Mouse (Mus musculus) CH12.LX (cell line): Measurements from ENCODE around the gene Hacd4. TPM values are rescaled to one million over a fixed set of nuclear protein-coding genes. Genes with fewer than 3 reads are reported as not detected.

Experiments used
- DNase-seq: peaks from one replicate; pipeline ENCODE4 v3.0.0-alpha.2; 2013; ENCODE audit errors: extremely low read depth
- H3K27ac ChIP-seq: 2 replicates; pipeline ENCODE4 v1.5.1; 2012; ENCODE audit warnings: low read depth, mild to moderate bottlenecking, control low read depth, moderate library complexity; ENCODE audit not compliant: insufficient read depth
- H3K27me3 ChIP-seq: replicated peaks from 2 replicates; pipeline ENCODE3; 2012; ENCODE audit warnings: inconsistent platforms
- H3K36me3 ChIP-seq, 2 experiments: replicated peaks in 1 of 2; 2 replicates each; pipeline versions ENCODE3 to v1.6.1; 2012; ENCODE audit warnings: inconsistent platforms in 1 of 2, low read length in 1 of 2, mild to moderate bottlenecking in 1 of 2, mixed read lengths in 1 of 2, moderate library complexity in 1 of 2; ENCODE audit not compliant: control insufficient read depth in 1 of 2, insufficient read depth in 1 of 2
- H3K4me1 ChIP-seq, 2 experiments: 2 replicates each; pipeline ENCODE4 v1.6.1; 2012; ENCODE audit warnings: inconsistent platforms in 1 of 2, moderate library complexity in 1 of 2; ENCODE audit not compliant: insufficient read depth in 2 of 2, control insufficient read depth in 1 of 2
- H3K4me2 ChIP-seq: 2 replicates; pipeline ENCODE4 v1.6.1; 2012; ENCODE audit warnings: low read depth, mild to moderate bottlenecking, control low read depth; ENCODE audit not compliant: poor library complexity, insufficient read depth, severe bottlenecking
- H3K4me3 ChIP-seq, 3 experiments: fragments of 150-350 bp in 1 of 3; sonication (generic) in 1 of 3; replicated peaks in 1 of 3; 2 replicates each; pipeline versions ENCODE3 to v1.5.1; 2011 to 2012; ENCODE audit warnings: low read depth in 2 of 3, low read length in 2 of 3, mild to moderate bottlenecking in 2 of 3, moderate library complexity in 2 of 3, control low read depth in 1 of 3, improper control_type of control experiment in 1 of 3, inconsistent platforms in 1 of 3, mixed read lengths in 1 of 3; ENCODE audit not compliant: poor library complexity in 1 of 3
- H3K79me2 ChIP-seq: replicated peaks from 2 replicates; pipeline ENCODE4 v1.6.1; 2012; ENCODE audit warnings: mild to moderate bottlenecking, moderate library complexity; ENCODE audit not compliant: control insufficient read depth, poor library complexity, insufficient read depth, severe bottlenecking; ENCODE audit errors: extremely low read depth
- H3K9ac ChIP-seq: 2 replicates; pipeline ENCODE4 v1.6.1; 2012; ENCODE audit warnings: low read depth, mild to moderate bottlenecking, control low read depth, moderate library complexity; ENCODE audit not compliant: insufficient read depth
- H3K9me3 ChIP-seq: replicated peaks from 2 replicates; pipeline ENCODE3; 2012; ENCODE audit warnings: low read length, inconsistent platforms, mixed read lengths
- CHD1 ChIP-seq: IDR thresholded peaks from 2 replicates; pipeline ENCODE4 v1.6.1; 2012; ENCODE audit warnings: low read depth, low read length, improper control_type of control experiment, inconsistent platforms
- ELF1 ChIP-seq: IDR thresholded peaks from 2 replicates; pipeline ENCODE4 v1.6.1; 2014; ENCODE audit warnings: low read depth, mild to moderate bottlenecking, inconsistent platforms, low read length, improper control_type of control experiment
- ETS1 ChIP-seq: conservative IDR thresholded peaks from 2 replicates; pipeline ENCODE4 v1.6.1; 2012; ENCODE audit warnings: low read depth, mild to moderate bottlenecking, inconsistent platforms, low read length, improper control_type of control experiment, moderate library complexity
- GABPA ChIP-seq: IDR thresholded peaks from 2 replicates; pipeline ENCODE4 v1.6.1; 2012; ENCODE audit warnings: low read depth, low read length, improper control_type of control experiment, inconsistent platforms; ENCODE audit not compliant: insufficient replicate concordance
- IRF4 ChIP-seq: IDR thresholded peaks from 2 replicates; pipeline ENCODE4 v1.6.1; 2014; ENCODE audit warnings: low read depth, mild to moderate bottlenecking, inconsistent platforms, low read length, improper control_type of control experiment
- JUN ChIP-seq: IDR thresholded peaks from 2 replicates; pipeline ENCODE4 v1.6.1; 2011; ENCODE audit warnings: low read depth, mild to moderate bottlenecking, low read length, improper control_type of control experiment, moderate library complexity; ENCODE audit not compliant: insufficient read depth
- JUND ChIP-seq: conservative IDR thresholded peaks from 2 replicates; pipeline ENCODE4 v1.6.1; 2011; ENCODE audit warnings: low read depth, low read length, improper control_type of control experiment
- KAT2A ChIP-seq: IDR thresholded peaks from 2 replicates; pipeline ENCODE4 v1.6.1; 2012; ENCODE audit warnings: low read length, improper control_type of control experiment, inconsistent platforms; ENCODE audit not compliant: insufficient replicate concordance
- MAX ChIP-seq: IDR thresholded peaks from 2 replicates; pipeline ENCODE4 v1.6.1; 2011; ENCODE audit warnings: low read length, improper control_type of control experiment
- MAZ ChIP-seq: IDR thresholded peaks from 2 replicates; pipeline ENCODE4 v1.6.1; 2012; ENCODE audit warnings: low read depth, mild to moderate bottlenecking, inconsistent platforms, low read length, improper control_type of control experiment, moderate library complexity
- MEF2A ChIP-seq: IDR thresholded peaks from 2 replicates; pipeline ENCODE4 v1.6.1; 2014; ENCODE audit warnings: low read depth, mild to moderate bottlenecking, inconsistent platforms, low read length, improper control_type of control experiment, borderline replicate concordance
- NELFE ChIP-seq: IDR thresholded peaks from 2 replicates; pipeline ENCODE4 v1.6.1; 2011; ENCODE audit warnings: low read depth, low read length, improper control_type of control experiment
- NRF1 ChIP-seq: IDR thresholded peaks from 2 replicates; pipeline ENCODE4 v1.6.1; 2014; ENCODE audit warnings: low read depth, mild to moderate bottlenecking, inconsistent platforms, low read length, improper control_type of control experiment, moderate library complexity
- PAX5 ChIP-seq: IDR thresholded peaks from 2 replicates; pipeline ENCODE4 v1.6.1; 2012; ENCODE audit warnings: low read length, inconsistent platforms, mixed read lengths
- POLR2AphosphoS2 ChIP-seq: IDR thresholded peaks from 2 replicates; pipeline ENCODE4 v1.6.1; 2011; ENCODE audit warnings: low read depth, low read length, improper control_type of control experiment
- RCOR1 ChIP-seq: conservative IDR thresholded peaks from 2 replicates; pipeline ENCODE4 v1.6.1; 2012; ENCODE audit warnings: low read depth, mild to moderate bottlenecking, inconsistent platforms, low read length, improper control_type of control experiment
- SMC3 ChIP-seq: IDR thresholded peaks from 2 replicates; pipeline ENCODE4 v1.6.1; 2011; ENCODE audit warnings: low read depth, low read length, improper control_type of control experiment
- TBP ChIP-seq: conservative IDR thresholded peaks from 2 replicates; pipeline ENCODE4 v1.6.1; 2011; ENCODE audit warnings: low read depth, low read length, improper control_type of control experiment
- UBTF ChIP-seq: IDR thresholded peaks from 2 replicates; pipeline ENCODE4 v1.6.1; 2012; ENCODE audit warnings: low read depth, mild to moderate bottlenecking, inconsistent platforms, low read length, improper control_type of control experiment, moderate library complexity
- USF2 ChIP-seq: conservative IDR thresholded peaks from 2 replicates; pipeline ENCODE4 v1.6.1; 2011; ENCODE audit warnings: low read depth, low read length, improper control_type of control experiment
- ZC3H11A ChIP-seq: IDR thresholded peaks from 2 replicates; pipeline ENCODE4 v1.6.1; 2012; ENCODE audit warnings: low read depth, mild to moderate bottlenecking, inconsistent platforms, low read length, improper control_type of control experiment
- ZMIZ1 ChIP-seq: IDR thresholded peaks from 2 replicates; pipeline ENCODE4 v1.6.1; 2012; ENCODE audit warnings: low read depth, mild to moderate bottlenecking, inconsistent platforms, low read length, improper control_type of control experiment
- ZNF384 ChIP-seq: IDR thresholded peaks from 2 replicates; pipeline ENCODE4 v1.6.1; 2012; ENCODE audit warnings: low read depth, low read length, improper control_type of control experiment, inconsistent platforms
- dilution Hi-C: fragments of 300-500 bp; cut with MboI; formaldehyde crosslinking; loops from 2 replicates; pipeline ENCODE4 v1.14.3; 2020; ENCODE audit warnings: low sequenced_read_pairs; ENCODE audit not compliant: extremely low pct_unique_long_range_greater_than_20kb, extremely low pct_ligation_motif_present
- in situ Hi-C: fragments of 300-500 bp; cut with MboI; formaldehyde crosslinking; loops from 3 replicates; pipeline ENCODE4 v1.14.3; 2019; ENCODE audit warnings: low sequenced_read_pairs, low pct_ligation_motif_present, low pct_unique_long_range_greater_than_20kb, mixed read lengths
- polyA plus RNA-seq: library from polyadenylated mRNA; unstranded; fragments of >175 nt; gene quantifications from 2 replicates; pipeline ENCODE4 v1.2.1, GENCODE M21; 2012; ENCODE audit warnings: low read depth; ENCODE audit not compliant: insufficient read length
- total RNA-seq, 2 experiments: library from RNA; depleted of rRNA; stranded (reverse); fragments of 300-350 nt in 1 of 2; fragments of >200 nt in 1 of 2; gene quantifications; 2 replicates each; pipeline ENCODE4 v1.2.3; 2012 to 2014

Hacd4 gene
- total and polyA plus RNA-seq, 3 experiments: 0.17 TPM; not detected in 2

GRCm38 (mm10) chr4:88369951-88370350 lies 68.8 kb downstream of the Hacd4 start:
- Histone ChIP-seq H3K4me1 (no peaks in the 10 kb centered on the region), H3K36me3 (peaks cover 0 to 24% of the 10 kb centered on the region in 2 experiments), H3K9me3 (no peaks in the 10 kb centered on the region), H3K4me2 (no peak overlapping the region), H3K9ac (no peak overlapping the region), H3K27me3 (no peaks in the 10 kb centered on the region), H3K27ac (no peak overlapping the region), H3K4me3 (no peak overlapping the region), H3K79me2 (no peaks in the 10 kb centered on the region)
- DNase-seq: no peak
- dilution Hi-C loops: no loop called here
- TF ChIP-seq MEF2A (no peak), ZNF384 (no peak), KAT2A (no peak)
- in situ Hi-C loops: loop anchor here (25.0 kb wide), 1 partner anchor 167 kb away; no protein-coding TSS in a partner anchor

- no peak overlapping the region for H3K4me3 ChIP-seq
- H3K4me2 ChIP-seq: no peak overlapping the region
- dilution Hi-C loops (no loop called here), in situ Hi-C loops (loop anchor here (25.0 kb wide), 1 partner anchor 180 kb away; no protein-coding TSS in a partner anchor)
- H3K9me3 ChIP-seq: no peaks in the 10 kb centered on the region
- no peaks in the 10 kb centered on the region for H3K27me3 ChIP-seq
- no peak overlapping the region for H3K27ac ChIP-seq
- DNase-seq: no peak
- no peak overlapping the region for H3K9ac ChIP-seq
- peaks cover 0 to 18% of the 10 kb centered on the region in 2 experiments for H3K36me3 ChIP-seq
- no peaks in the 10 kb centered on the region for H3K79me2 ChIP-seq
- H3K4me1 ChIP-seq: peaks cover 6 to 23% of the 10 kb centered on the region in 2 experiments
- no peak for TF ChIP-seq MAX
- no peak for TF ChIP-seq TBP
- TF ChIP-seq CHD1: no peak
- no peak for TF ChIP-seq MAZ
- TF ChIP-seq NRF1: no peak
- no peak for TF ChIP-seq RCOR1
- no peak for TF ChIP-seq ETS1
- TF ChIP-seq ZMIZ1: no peak
- no peak for TF ChIP-seq UBTF
- no peak for TF ChIP-seq NELFE
- no peak for TF ChIP-seq SMC3
- TF ChIP-seq ELF1: no peak
- TF ChIP-seq POLR2AphosphoS2: no peak
- no peak for TF ChIP-seq JUN
- no peak for TF ChIP-seq JUND
- no peak for TF ChIP-seq ZC3H11A
- no peak for TF ChIP-seq GABPA
- TF ChIP-seq USF2: no peak
- TF ChIP-seq PAX5: no peak
- no peak for TF ChIP-seq IRF4
These were observed 81.3 kb downstream of the Hacd4 start for GRCm38 (mm10) chr4:88357431-88357830.
